Mouse (Mus musculus) embryonic facial prominence, embryonic 13.5 days (tissue): ENCODE results near the gene Prkn. TPM values are rescaled to one million over a fixed set of nuclear protein-coding genes. Genes with fewer than 3 reads are reported as not detected.

ENCODE experiments used
- ATAC-seq: fragments of 200-750 bp; cut with Nextera tagmentation; 2 replicates; pipeline ENCODE4 v1.8.0; 2017; ENCODE audit warnings: low read depth; ENCODE audit not compliant: insufficient number of reproducible peaks, insufficient read depth, low FRiP score, low TSS enrichment
- H3K27ac ChIP-seq: fragments of 300-500 bp; sonication (generic); 2 replicates; pipeline ENCODE4 v1.5.1; 2015; ENCODE audit warnings: moderate library complexity, mild to moderate bottlenecking, inconsistent platforms
- H3K27me3 ChIP-seq: fragments of 300-500 bp; sonication (generic); 2 replicates; pipeline ENCODE4 v1.6.1; 2015; ENCODE audit warnings: mild to moderate bottlenecking, inconsistent platforms
- H3K36me3 ChIP-seq: fragments of 300-500 bp; sonication (generic); 2 replicates; pipeline ENCODE4 v1.6.1; 2015; ENCODE audit warnings: mild to moderate bottlenecking, inconsistent platforms
- H3K4me1 ChIP-seq: fragments of 300-500 bp; sonication (generic); 2 replicates; pipeline ENCODE4 v1.6.1; 2015; ENCODE audit warnings: inconsistent platforms
- H3K4me2 ChIP-seq: fragments of 300-500 bp; sonication (generic); 2 replicates; pipeline ENCODE4 v1.6.1; 2015; ENCODE audit warnings: moderate library complexity, mild to moderate bottlenecking, inconsistent platforms
- H3K4me3 ChIP-seq: fragments of 300-500 bp; sonication (generic); 2 replicates; pipeline ENCODE4 v1.5.1; 2015; ENCODE audit warnings: mild to moderate bottlenecking, inconsistent platforms
- H3K9ac ChIP-seq: fragments of 300-500 bp; sonication (generic); 2 replicates; pipeline ENCODE4 v1.6.1; 2015; ENCODE audit warnings: mild to moderate bottlenecking, inconsistent platforms
- H3K9me3 ChIP-seq: fragments of 300-500 bp; sonication (generic); 2 replicates; pipeline ENCODE4 v1.6.1; 2016; ENCODE audit warnings: inconsistent platforms
- WGBS: fragments of 180-500 bp; shearing (Covaris S2); methylation state at CpG from one replicate; pipeline ENCODE4 v1.1.7; 2015; ENCODE audit warnings: mixed read lengths; 5-methylcytosine and 5-hydroxymethylcytosine counted together
- polyA plus RNA-seq: library from polyadenylated mRNA; unstranded; fragments of >200 nt; fragmentation: Nextera tagmentation; extraction: Ambion mirVana; gene quantifications from 2 replicates; pipeline ENCODE4 v1.2.1, GENCODE M21; 2015

Prkn gene
- polyA plus RNA-seq, 1 experiment from 2014 or later: 1.1 TPM

- Histone ChIP-seq H3K4me1 (no peaks in the 10 kb centered on the region), H3K9ac (no peak overlapping the region), H3K27me3 (no peaks in the 10 kb centered on the region), H3K36me3 (no peaks in the 10 kb centered on the region), H3K27ac (no peak overlapping the region), H3K4me2 (no peak overlapping the region), H3K9me3 (no peaks in the 10 kb centered on the region), H3K4me3 (no peak overlapping the region)
- no peak for ATAC-seq
- 98% methylated on average over 7 of the region's 7 CpGs for WGBS
These were observed 1223.3 kb downstream of the Prkn start for GRCm38 (mm10) chr17:12063533-12063932.

DNA sequence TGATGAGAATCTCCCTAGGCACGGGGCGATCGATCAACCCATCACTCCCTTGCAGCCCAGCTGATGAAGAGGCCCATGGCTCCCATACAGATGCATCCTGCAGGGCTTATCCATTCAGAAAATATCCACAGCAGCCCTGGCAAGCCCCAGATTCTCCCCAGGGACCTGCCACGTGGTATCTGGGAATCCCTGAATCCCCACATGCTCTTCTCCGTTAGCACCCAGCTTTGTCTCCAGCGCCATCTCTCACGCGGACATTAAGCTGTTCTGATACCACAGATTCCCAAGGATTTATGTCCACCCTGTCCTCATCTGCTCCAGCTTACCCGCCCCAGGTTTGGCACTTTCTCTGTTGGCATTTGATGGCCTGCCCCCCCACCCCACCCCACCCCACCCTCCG, 1225.9 kb downstream of the Prkn start:
- Histone ChIP-seq H3K4me2 (no peak overlapping the region), H3K36me3 (no peaks in the 10 kb centered on the region), H3K27ac (no peak overlapping the region), H3K27me3 (no peaks in the 10 kb centered on the region), H3K9me3 (peaks cover under 1% of the 10 kb centered on the region; the same call in 1 of the 2 replicates), H3K4me1 (no peaks in the 10 kb centered on the region), H3K9ac (no peak overlapping the region), H3K4me3 (no peak overlapping the region)
- 80% methylated on average over 10 of the region's 10 CpGs for WGBS
- no peak for ATAC-seq

GRCm38 (mm10) chr17:12076816-12077215, 1236.6 kb downstream of the Prkn start:
- Histone ChIP-seq H3K27me3 (no peaks in the 10 kb centered on the region), H3K4me3 (no peak overlapping the region), H3K4me2 (no peak overlapping the region), H3K27ac (no peak overlapping the region), H3K9ac (no peak overlapping the region), H3K4me1 (peaks cover 6% of the 10 kb centered on the region; the same call in 1 of the 2 replicates), H3K9me3 (no peaks in the 10 kb centered on the region), H3K36me3 (no peaks in the 10 kb centered on the region)
- 70% methylated on average over 2 of the region's 2 CpGs for WGBS
- ATAC-seq: no peak

- Histone ChIP-seq H3K27me3 (no peaks in the 10 kb centered on the region), H3K27ac (no peak overlapping the region), H3K36me3 (no peaks in the 10 kb centered on the region), H3K4me2 (peak overlapping the region; percentile 18; the same call in 1 of the 2 replicates), H3K9me3 (no peaks in the 10 kb centered on the region), H3K4me1 (peaks cover 6% of the 10 kb centered on the region; the same call in 1 of the 2 replicates), H3K4me3 (no peak overlapping the region), H3K9ac (no peak overlapping the region)
- no peak for ATAC-seq
- WGBS: 41% methylated on average over 20 of the region's 20 CpGs
These were observed 1240.7 kb downstream of the Prkn start for GRCm38 (mm10) chr17:12080656-12081495.

- Histone ChIP-seq H3K4me1 (peaks cover 6% of the 10 kb centered on the region; the same call in 1 of the 2 replicates), H3K9me3 (no peaks in the 10 kb centered on the region), H3K36me3 (no peaks in the 10 kb centered on the region), H3K27me3 (no peaks in the 10 kb centered on the region), H3K27ac (no peak overlapping the region), H3K4me2 (no peak overlapping the region), H3K9ac (no peak overlapping the region), H3K4me3 (no peak overlapping the region)
- WGBS: 90% methylated on average over 5 of the region's 5 CpGs
- no peak for ATAC-seq
These were observed 1242.0 kb downstream of the Prkn start for GRCm38 (mm10) chr17:12082201-12082600.

DNA sequence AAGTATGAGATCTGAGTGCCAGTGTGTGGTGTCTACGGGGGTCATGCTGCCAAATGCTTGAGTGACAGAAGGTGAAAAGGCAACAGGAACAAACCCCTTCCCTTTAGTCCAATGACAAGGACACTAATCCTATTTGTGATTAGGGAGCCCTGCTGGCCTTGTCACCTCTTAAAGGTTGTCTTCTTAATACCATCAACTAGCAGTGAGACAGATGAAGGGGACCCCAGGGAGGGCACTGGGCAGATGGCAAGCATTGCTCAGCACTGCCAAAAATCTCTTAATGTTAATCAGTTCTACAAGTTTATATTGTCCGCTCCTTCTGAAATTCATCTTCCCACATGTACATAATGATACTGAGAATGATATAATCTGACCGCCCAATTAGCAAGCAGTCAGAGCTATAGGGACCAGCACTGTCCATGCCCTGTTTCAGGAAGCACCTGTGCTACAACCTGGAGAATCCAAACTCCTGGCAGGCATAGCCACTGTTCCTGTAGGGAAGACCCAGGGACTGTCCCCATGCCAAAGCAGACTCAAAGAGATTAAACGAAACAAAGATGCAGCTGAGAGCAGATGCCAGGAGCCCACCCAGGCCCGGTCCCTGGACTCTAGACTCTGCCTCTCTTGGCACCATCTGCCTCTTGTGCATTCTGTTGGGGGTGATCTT, 1250.2 kb downstream of the Prkn start:
- no peak overlapping the region for H3K9ac ChIP-seq
- no peak for ATAC-seq
- 72% methylated on average over 5 of the region's 5 CpGs for WGBS
- H3K27me3 ChIP-seq: no peaks in the 10 kb centered on the region
- H3K4me2 ChIP-seq: no peak overlapping the region
- H3K4me1 ChIP-seq: no peaks in the 10 kb centered on the region
- no peak overlapping the region for H3K27ac ChIP-seq
- H3K36me3 ChIP-seq: no peaks in the 10 kb centered on the region
- H3K4me3 ChIP-seq: no peak overlapping the region
- H3K9me3 ChIP-seq: no peaks in the 10 kb centered on the region

DNA sequence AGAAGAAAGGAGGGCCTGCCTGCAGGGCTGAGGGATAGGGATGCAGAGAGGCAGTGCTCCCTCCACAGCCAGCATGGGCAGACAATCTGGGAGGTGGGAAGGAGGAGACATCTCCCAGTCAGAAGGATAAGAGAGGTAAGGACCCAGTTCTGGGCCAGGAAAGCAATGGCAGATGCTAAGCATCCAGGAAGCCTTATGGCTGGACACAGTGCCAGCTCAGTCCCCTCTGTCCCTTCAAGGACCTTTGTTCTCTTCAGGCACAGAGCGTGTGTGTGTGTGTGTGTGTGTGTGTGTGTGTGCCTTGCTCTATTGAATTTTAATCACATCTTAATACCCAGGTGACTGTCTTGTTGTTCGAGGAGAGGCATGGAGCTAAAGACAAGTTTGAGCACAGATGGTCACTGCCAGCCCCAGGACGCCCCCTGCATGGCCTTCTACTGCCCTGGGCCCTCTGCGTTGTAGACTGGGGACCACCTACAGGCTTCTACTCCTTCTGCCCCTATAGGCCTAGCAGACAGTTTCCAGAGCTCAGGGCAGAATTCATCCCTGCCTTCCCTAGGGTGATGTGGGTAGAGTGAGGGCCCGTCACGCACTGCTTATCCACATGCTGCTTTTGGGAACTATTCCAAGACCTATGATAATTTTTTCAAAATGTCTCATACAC, 1252.8 kb downstream of the Prkn start:
- WGBS: 78% methylated on average over 6 of the region's 6 CpGs
- Histone ChIP-seq H3K36me3 (no peaks in the 10 kb centered on the region), H3K27me3 (no peaks in the 10 kb centered on the region), H3K9me3 (no peaks in the 10 kb centered on the region), H3K4me2 (no peak overlapping the region), H3K4me1 (no peaks in the 10 kb centered on the region), H3K9ac (no peak overlapping the region), H3K27ac (no peak overlapping the region), H3K4me3 (no peak overlapping the region)
- ATAC-seq: no peak

DNA sequence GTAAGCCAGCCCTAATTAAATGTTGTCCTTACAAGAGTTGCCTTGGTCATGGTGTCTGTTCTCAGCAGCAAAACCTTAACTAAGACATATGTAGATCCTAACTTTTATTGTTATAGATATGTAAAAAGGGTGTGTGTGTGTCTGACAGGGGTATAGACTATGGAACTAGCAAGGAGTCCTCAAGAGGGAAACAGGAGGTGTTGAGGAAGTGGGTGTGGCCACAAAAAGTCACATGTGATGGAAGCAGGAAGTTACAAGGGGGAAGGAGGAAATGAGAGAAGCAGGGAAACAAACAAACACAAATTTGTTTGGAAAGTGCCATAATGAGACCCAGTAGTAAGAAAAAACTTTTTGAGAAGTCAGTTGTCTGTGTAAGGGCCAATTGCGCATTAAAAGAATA, 1253.8 kb downstream of the Prkn start:
- 88% methylated on average over 1 of the region's 1 CpGs for WGBS
- Histone ChIP-seq H3K9ac (no peak overlapping the region), H3K27ac (no peak overlapping the region), H3K36me3 (no peaks in the 10 kb centered on the region), H3K4me1 (no peaks in the 10 kb centered on the region), H3K27me3 (no peaks in the 10 kb centered on the region), H3K9me3 (no peaks in the 10 kb centered on the region), H3K4me2 (no peak overlapping the region), H3K4me3 (no peak overlapping the region)
- no peak for ATAC-seq

DNA sequence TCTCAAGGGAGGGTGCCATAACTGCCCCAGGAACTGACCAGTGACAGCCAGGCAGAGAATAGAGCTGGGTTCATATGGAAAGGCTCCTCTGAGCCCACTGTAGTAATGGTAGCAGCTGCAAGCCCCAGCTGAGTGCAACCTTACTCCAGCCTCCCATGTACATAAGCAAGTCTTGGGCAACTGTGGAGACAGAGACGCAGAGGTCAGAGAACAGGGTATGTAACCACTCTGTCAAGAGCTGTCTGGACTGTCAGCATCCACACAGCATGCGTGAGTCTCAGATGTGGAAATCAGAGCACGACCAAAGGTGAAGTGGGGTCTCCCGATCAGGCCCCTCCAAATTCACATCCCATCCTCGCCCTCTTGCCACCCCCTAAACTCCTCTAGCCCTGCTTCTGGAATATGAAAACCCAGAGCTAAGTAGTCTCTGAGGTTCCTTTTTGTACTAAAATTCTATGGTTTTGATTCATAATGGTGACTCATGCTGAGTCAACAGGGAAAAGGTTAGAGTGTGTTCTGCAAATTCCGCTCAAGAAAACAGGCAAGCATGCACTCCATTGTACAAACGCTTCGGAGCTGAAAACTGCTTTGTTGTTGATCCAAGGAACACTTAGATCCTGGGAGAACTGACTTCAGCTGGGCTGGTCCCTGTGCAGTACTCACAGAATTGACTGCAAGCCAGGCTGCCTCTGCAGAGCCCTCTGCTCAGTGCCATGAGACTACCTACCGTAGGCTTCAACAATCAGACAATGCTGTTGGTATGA, 1254.8 kb downstream of the Prkn start:
- Histone ChIP-seq H3K27ac (no peak overlapping the region), H3K4me3 (no peak overlapping the region), H3K36me3 (no peaks in the 10 kb centered on the region), H3K9me3 (no peaks in the 10 kb centered on the region), H3K27me3 (no peaks in the 10 kb centered on the region), H3K4me2 (no peak overlapping the region), H3K9ac (no peak overlapping the region), H3K4me1 (no peaks in the 10 kb centered on the region)
- 83% methylated on average over 9 of the region's 9 CpGs for WGBS
- ATAC-seq: no peak

- Histone ChIP-seq H3K36me3 (no peaks in the 10 kb centered on the region), H3K4me3 (no peak overlapping the region), H3K4me1 (no peaks in the 10 kb centered on the region), H3K4me2 (no peak overlapping the region), H3K9me3 (no peaks in the 10 kb centered on the region), H3K27ac (no peak overlapping the region), H3K9ac (no peak overlapping the region), H3K27me3 (no peaks in the 10 kb centered on the region)
- no peak for ATAC-seq
These were observed 1259.2 kb downstream of the Prkn start for GRCm38 (mm10) chr17:12099415-12099814.

GRCm38 (mm10) chr17:12102326-12102725, 1262.1 kb downstream of the Prkn start:
- 96% methylated on average over 10 of the region's 10 CpGs for WGBS
- Histone ChIP-seq H3K36me3 (no peaks in the 10 kb centered on the region), H3K4me3 (no peak overlapping the region), H3K9me3 (no peaks in the 10 kb centered on the region), H3K9ac (no peak overlapping the region), H3K27ac (no peak overlapping the region), H3K27me3 (no peaks in the 10 kb centered on the region), H3K4me2 (no peak overlapping the region), H3K4me1 (no peaks in the 10 kb centered on the region)
- no peak for ATAC-seq
